Mouse (Mus musculus) cerebellum, adult (tissue): ENCODE measurements around the gene Parp14.
"Not testable (repeated sequence)": the region's sequence is repeated elsewhere in the genome, so short reads cannot be mapped to it uniquely, and the experiment has no call there.

ENCODE experiments used
- ATAC-seq: cut with Nextera tagmentation; 2 replicates; pipeline ENCODE4 v1.9.2; 2017; ENCODE audit warnings: mild to moderate bottlenecking, moderate library complexity, mixed read lengths; ENCODE audit not compliant: insufficient number of reproducible peaks, low FRiP score, low TSS enrichment

Parp14 gene

DNA sequence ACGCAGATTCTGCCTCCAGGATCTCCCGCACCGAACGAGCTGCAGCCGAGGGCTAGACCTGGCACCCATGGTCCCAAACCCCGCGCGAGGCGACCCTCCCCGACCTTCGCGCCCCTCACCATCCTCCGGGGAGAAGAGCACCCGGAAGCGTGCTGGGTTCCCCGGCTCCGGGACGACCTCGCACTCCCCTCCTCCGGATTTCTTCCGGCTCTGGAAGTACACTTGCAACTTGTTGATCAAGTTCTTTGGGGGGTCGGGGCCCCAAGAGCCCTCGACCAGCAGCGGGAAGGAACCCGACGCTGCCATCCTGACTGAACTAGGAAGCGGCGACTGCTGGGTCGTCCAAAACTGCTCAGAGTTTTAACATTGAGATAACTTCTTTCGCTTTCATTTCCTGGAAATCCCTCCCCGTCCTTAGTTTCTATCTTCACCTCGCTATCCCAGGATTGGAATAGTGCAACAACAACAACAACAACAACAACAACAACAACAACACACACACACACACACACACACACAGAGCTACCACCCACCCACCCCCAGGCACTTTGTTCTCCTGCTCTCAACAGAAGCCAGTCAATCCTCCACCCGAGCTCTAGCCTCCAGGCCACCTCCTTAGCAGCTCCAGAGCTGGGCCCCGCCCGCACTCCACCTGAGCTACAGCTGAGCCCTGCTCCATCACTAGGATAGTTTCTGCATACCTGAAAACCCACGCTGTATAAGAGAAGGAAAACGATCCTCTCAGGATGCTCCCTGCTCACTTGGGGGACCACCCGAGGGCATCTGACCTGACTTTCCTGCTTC, at the start of gene Parp14:
Gene Parp14 (minus strand): TSS at position 497 of the 804 bp plus-strand sequence.
- 0 out of 2 replicates have a peak, but pooled peaks have one; percentile 61 for ATAC-seq

GRCm38 (mm10) chr16:35918721-35919543, 47.6 kb upstream of the Parp14 start:
- ATAC-seq: no peak

DNA sequence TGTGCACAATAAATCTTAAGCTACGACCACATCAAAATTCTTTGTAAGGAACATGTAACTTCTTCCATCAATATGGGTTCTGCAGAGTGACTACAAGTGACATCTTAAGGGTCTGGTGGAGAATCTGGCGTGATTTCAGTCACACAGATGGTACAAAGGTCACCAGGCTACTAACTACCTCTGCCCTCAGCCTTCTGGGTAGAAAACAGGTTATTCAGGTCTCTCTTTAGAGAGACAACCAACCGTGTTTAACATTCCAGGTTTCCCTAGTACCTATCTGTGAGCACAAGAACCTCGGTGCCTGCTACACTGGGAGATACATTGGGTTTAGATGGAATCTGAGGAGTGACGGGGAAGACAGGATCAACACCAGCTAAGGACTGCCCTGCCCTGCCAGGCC, 43.0 kb upstream of the Parp14 start:
- ATAC-seq: no peak

- ATAC-seq: no peak
Observed at GRCm38 (mm10) chr16:35913526-35913925, 42.2 kb upstream of the Parp14 start.

GRCm38 (mm10) chr16:35911449-35911848, 40.1 kb upstream of the Parp14 start:
- ATAC-seq: no peak

DNA sequence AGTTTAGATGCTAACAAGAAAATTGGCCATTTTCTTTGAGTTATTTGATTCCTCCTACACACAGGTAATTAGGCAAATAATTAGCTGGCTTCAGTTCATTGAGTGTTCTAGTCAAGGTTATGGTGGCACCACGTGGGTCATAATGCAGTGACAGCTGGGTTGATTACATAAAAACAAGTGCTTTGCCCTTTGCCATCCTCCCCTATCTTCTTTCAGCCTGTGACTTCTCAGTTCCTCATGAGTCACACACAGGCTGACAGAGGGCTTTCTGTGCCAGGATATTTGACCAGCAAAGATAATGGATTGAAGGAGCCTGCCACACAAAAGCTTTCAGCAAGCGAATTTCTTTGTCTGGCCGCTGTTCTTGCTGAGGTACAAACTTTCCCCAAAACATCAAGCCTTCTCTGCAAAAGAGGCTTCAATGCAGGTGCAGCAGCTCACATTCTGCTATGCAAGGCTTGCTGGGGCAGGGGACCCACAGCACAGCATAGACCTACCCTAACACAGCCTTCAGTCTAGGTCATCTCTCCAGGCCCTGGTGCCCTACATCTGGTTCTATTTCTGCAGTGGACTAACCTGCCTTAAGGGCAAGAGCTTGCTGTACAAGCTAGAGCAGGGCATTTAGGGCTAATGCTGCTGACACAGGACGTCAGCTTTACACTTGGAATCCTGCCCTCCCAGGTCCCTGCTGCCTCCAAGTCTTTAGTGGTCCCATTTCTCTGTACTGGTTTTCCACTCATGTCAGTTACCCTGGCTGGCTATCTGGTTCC, 36.3 kb upstream of the Parp14 start:
- no peak for ATAC-seq

GRCm38 (mm10) chr16:35906887-35907286, 35.5 kb upstream of the Parp14 start:
- no peak for ATAC-seq

GRCm38 (mm10) chr16:35905819-35906485, 34.6 kb upstream of the Parp14 start:
- no peak for ATAC-seq

- ATAC-seq: no peak
Observed at GRCm38 (mm10) chr16:35905355-35905754, 34.0 kb upstream of the Parp14 start.

DNA sequence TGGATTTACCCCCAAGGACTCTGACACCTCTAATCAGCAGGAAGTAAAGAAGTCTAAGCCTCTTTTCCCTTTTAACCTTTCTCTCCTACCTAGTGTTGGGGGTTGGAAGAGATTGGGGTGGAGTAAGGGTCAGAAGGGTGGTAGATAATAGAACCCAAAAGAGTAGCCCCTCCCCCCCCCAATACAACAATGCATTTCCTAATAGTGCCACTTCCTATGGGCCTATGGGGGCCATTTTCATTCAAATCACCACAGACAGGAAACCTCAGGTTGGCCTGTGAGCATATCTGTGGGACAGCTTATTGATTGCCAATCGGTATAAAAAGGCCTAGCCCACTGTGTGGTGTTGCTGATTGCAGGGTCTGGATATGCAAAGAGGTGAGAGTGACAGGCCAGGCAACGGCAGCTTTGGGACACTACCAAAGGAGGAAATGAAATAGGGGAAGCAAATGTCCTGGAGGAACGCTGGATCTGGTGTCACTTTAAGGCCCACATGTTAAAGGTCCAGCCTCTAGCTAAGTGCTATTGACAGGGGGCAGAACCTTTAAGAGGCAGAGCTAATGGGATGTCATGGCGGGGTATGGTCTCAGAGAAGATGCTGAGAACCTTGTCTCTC, 32.9 kb upstream of the Parp14 start:
- ATAC-seq: no peak

GRCm38 (mm10) chr16:35903014-35903640, 31.8 kb upstream of the Parp14 start:
- no peak for ATAC-seq

DNA sequence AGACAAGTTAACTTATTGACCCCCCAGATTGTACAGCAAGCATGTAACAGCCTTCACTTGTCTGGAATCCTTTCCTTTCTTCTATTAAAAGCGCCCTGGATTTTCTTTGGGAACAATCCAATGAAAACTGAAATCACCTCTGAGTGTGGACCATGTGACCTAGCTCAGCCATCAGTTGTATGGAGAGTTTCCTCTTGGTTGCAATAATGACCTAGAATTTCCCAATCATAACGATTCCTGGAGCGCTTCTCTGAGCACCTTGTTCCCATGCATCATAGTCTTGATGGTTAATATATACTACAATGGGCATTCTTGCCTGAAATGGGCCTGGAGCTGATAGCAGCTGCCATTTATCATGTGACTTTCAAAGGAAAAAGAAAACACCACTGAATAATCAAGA, 29.2 kb upstream of the Parp14 start:
- ATAC-seq: no peak

- ATAC-seq: no peak
Observed at GRCm38 (mm10) chr16:35894997-35895396, 23.7 kb upstream of the Parp14 start.

GRCm38 (mm10) chr16:35891603-35892002, 20.3 kb upstream of the Parp14 start:
- ATAC-seq: not testable (repeated sequence)

GRCm38 (mm10) chr16:35890645-35891044, 19.3 kb upstream of the Parp14 start:
- no peak for ATAC-seq

- ATAC-seq: no peak
Observed at GRCm38 (mm10) chr16:35888910-35889309, 17.6 kb upstream of the Parp14 start.

- no peak for ATAC-seq
Observed at GRCm38 (mm10) chr16:35888174-35888573, 16.8 kb upstream of the Parp14 start.

- ATAC-seq: no peak
Observed at GRCm38 (mm10) chr16:35874416-35874815, 3.1 kb upstream of the Parp14 start.

DNA sequence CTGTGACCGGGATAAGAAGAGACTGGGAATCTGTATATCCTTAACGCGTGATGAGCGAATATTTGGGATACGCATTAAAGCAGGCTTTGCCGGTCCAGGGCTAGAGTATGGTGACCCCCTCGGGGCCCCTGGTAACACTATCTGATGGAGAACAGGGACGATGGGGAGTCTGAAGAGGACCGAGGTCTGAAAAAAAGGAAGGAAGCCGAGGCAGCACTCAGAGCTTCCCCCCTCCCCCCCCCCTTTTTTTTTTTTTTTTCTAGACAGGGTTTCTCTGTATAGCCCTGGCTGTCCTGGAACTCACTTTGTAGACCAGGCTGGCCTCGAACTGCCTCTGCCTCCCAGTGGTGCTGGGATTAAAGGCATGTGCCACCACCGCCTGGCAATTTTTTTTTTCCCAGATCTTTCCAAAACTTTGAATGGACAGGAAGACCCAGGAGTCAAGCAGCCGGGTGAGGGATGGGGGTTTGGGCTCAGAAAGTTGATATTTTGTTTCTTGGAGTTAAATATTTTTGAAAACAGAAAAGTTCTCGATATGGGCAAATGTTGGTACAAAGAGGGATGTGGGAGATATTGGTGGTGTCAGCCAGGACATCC, 1.2 kb upstream of the Parp14 start:
- ATAC-seq: no peak
